Mouse (Mus musculus) erythroblast, adult 5-6 weeks (primary cell): ENCODE data around the gene Lsp1. TPM values are rescaled to one million over a fixed set of nuclear protein-coding genes. Genes with fewer than 3 reads are reported as not detected.

Source experiments
- ATAC-seq: replicated peaks from 2 replicates; pipeline ENCODE4 v1.8.0; 2016; ENCODE audit warnings: moderate number of reproducible peaks, mild to moderate bottlenecking, moderate TSS enrichment, inconsistent platforms; ENCODE audit not compliant: poor library complexity, low FRiP score, severe bottlenecking
- total RNA-seq, 2 experiments: library from RNA; stranded (forward) in 1 of 2; stranded (reverse) in 1 of 2; fragments of 150-400 nt in 1 of 2; fragments of 200-764, 138-1000 nt in 1 of 2; gene quantifications; 2 replicates each; pipeline versions ENCODE4 v1.2.3 to v1.2.4; 2015 to 2017; ENCODE audit warnings: low replicate concordance in 2 of 2

The Lsp1 gene
- total RNA-seq, 2 experiments from 2014 or later, result 119 to 120 TPM

GRCm38 (mm10) chr7:142532671-142533058 is 72.1 kb downstream of the Lsp1 start, which contains the start of gene Mrpl23:
Mrpl23 (plus strand) TSS chr7:142532686.
- ATAC-seq, result no peak

- 0 out of 2 replicates have a peak, but pooled peaks have one; percentile 36 for ATAC-seq
Measured at GRCm38 (mm10) chr7:142533059-142533855, 72.6 kb downstream of the Lsp1 start.

GRCm38 (mm10) chr7:142535116-142535515 is 74.5 kb downstream of the Lsp1 start:
- ATAC-seq, result no peak

- no peak for ATAC-seq
Measured at GRCm38 (mm10) chr7:142535832-142536231, 75.2 kb downstream of the Lsp1 start.

- no peak for ATAC-seq
Measured at GRCm38 (mm10) chr7:142537181-142537580, 76.6 kb downstream of the Lsp1 start.

- ATAC-seq, result peak; percentile 47; the same call in 1 of the 2 replicates
Measured at GRCm38 (mm10) chr7:142537879-142538278, 77.3 kb downstream of the Lsp1 start.

GRCm38 (mm10) chr7:142538291-142538690 is 77.7 kb downstream of the Lsp1 start:
- no peak for ATAC-seq

GRCm38 (mm10) chr7:142538766-142539165 is 78.2 kb downstream of the Lsp1 start:
- ATAC-seq, result no peak

- ATAC-seq, result no peak
Measured at GRCm38 (mm10) chr7:142539828-142540227, 79.2 kb downstream of the Lsp1 start.

GRCm38 (mm10) chr7:142542771-142543303 is 82.2 kb downstream of the Lsp1 start:
- no peak for ATAC-seq

Other genes starting within 250 kb of the Lsp1 start
- gene Gm7579, start 248.9 kb upstream of the Lsp1 start, total RNA-seq (2015; ENCODE audit: low replicate concordance), result not detected in 2 replicates
- not detected in 2 replicates for gene Gm7579, start 248.9 kb upstream of the Lsp1 start, total RNA-seq (2017; ENCODE audit: low replicate concordance)
- not detected in 2 replicates for gene Krtap5-5, start 230.8 kb upstream of the Lsp1 start, total RNA-seq (2015; ENCODE audit: low replicate concordance)
- gene Krtap5-5, start 230.8 kb upstream of the Lsp1 start, total RNA-seq (2017; ENCODE audit: low replicate concordance), result not detected in 2 replicates
- not detected in 2 replicates for gene Gm40460, start 219.7 kb upstream of the Lsp1 start, total RNA-seq (2015; ENCODE audit: low replicate concordance)
- not detected in 2 replicates for gene Gm40460, start 219.7 kb upstream of the Lsp1 start, total RNA-seq (2017; ENCODE audit: low replicate concordance)
- not detected in 2 replicates for gene Gm2431, start 202.5 kb upstream of the Lsp1 start, total RNA-seq (2015; ENCODE audit: low replicate concordance)
- not detected in 2 replicates for gene Gm2431, start 202.5 kb upstream of the Lsp1 start, total RNA-seq (2017; ENCODE audit: low replicate concordance)
- gene Gm4559, start 186.4 kb upstream of the Lsp1 start, total RNA-seq (2015; ENCODE audit: low replicate concordance), result not detected in 2 replicates
- gene Gm4559, start 186.4 kb upstream of the Lsp1 start, total RNA-seq (2017; ENCODE audit: low replicate concordance), result not detected in 2 replicates
- not detected in 2 replicates for gene Krtap5-1, start 163.7 kb upstream of the Lsp1 start, total RNA-seq (2015; ENCODE audit: low replicate concordance)
- gene Krtap5-1, start 163.7 kb upstream of the Lsp1 start, total RNA-seq (2017; ENCODE audit: low replicate concordance), result not detected in 2 replicates
- not detected in 2 replicates for gene Krtap5-4, start 157.3 kb upstream of the Lsp1 start, total RNA-seq (2015; ENCODE audit: low replicate concordance)
- not detected in 2 replicates for gene Krtap5-4, start 157.3 kb upstream of the Lsp1 start, total RNA-seq (2017; ENCODE audit: low replicate concordance)
- gene Ifitm10, start 87.1 kb upstream of the Lsp1 start, total RNA-seq (2015; ENCODE audit: low replicate concordance), result 1.0 and 1.2 TPM in 2 replicates
- gene Ifitm10, start 87.1 kb upstream of the Lsp1 start, total RNA-seq (2017; ENCODE audit: low replicate concordance), result 0.42 TPM in 1 of 2 replicates, not detected in the other
- gene Gm49369, start 78.1 kb upstream of the Lsp1 start, total RNA-seq (2015; ENCODE audit: low replicate concordance), result not detected in 2 replicates
- 121 and 215 TPM in 2 replicates for gene Gm49369, start 78.1 kb upstream of the Lsp1 start, total RNA-seq (2017; ENCODE audit: low replicate concordance)
- 138 and 155 TPM in 2 replicates for gene Ctsd, start 72.8 kb upstream of the Lsp1 start, total RNA-seq (2015; ENCODE audit: low replicate concordance)
- gene Ctsd, start 72.8 kb upstream of the Lsp1 start, total RNA-seq (2017; ENCODE audit: low replicate concordance), result 126 and 150 TPM in 2 replicates
- gene Syt8, start 26.0 kb upstream of the Lsp1 start, total RNA-seq (2015; ENCODE audit: low replicate concordance), result not detected in 2 replicates
- gene Syt8, start 26.0 kb upstream of the Lsp1 start, total RNA-seq (2017; ENCODE audit: low replicate concordance), result not detected in 2 replicates
- 19.6 TPM in 1 of 2 replicates, not detected in the other for gene Tnni2, start 19.0 kb upstream of the Lsp1 start, total RNA-seq (2015; ENCODE audit: low replicate concordance)
- gene Tnni2, start 19.0 kb upstream of the Lsp1 start, total RNA-seq (2017; ENCODE audit: low replicate concordance), result 2.0 and 6.4 TPM in 2 replicates
- gene Tnnt3, start 38.0 kb downstream of the Lsp1 start, total RNA-seq (2015; ENCODE audit: low replicate concordance), result not detected in 2 replicates
- 2.0 TPM in 1 of 2 replicates, not detected in the other for gene Tnnt3, start 38.0 kb downstream of the Lsp1 start, total RNA-seq (2017; ENCODE audit: low replicate concordance)
- not detected in 2 replicates for gene Mrpl23, start 71.9 kb downstream of the Lsp1 start, total RNA-seq (2015; ENCODE audit: low replicate concordance)
- 3.7 and 8.1 TPM in 2 replicates for gene Mrpl23, start 71.9 kb downstream of the Lsp1 start, total RNA-seq (2017; ENCODE audit: low replicate concordance)
- gene Igf2, start 206.0 kb downstream of the Lsp1 start, total RNA-seq (2015; ENCODE audit: low replicate concordance), result not detected in 2 replicates
- not detected in 2 replicates for gene Igf2, start 206.0 kb downstream of the Lsp1 start, total RNA-seq (2017; ENCODE audit: low replicate concordance)
- not detected in 2 replicates for gene Gm49394, start 209.1 kb downstream of the Lsp1 start, total RNA-seq (2015; ENCODE audit: low replicate concordance)
- gene Gm49394, start 209.1 kb downstream of the Lsp1 start, total RNA-seq (2017; ENCODE audit: low replicate concordance), result not detected in 2 replicates